Mouse (Mus musculus) liver, embryonic 11.5 days (tissue): Measurements from ENCODE around the gene Lcor. TPM values are rescaled to one million over a fixed set of nuclear protein-coding genes. Genes with fewer than 3 reads are reported as not detected.

Experiments
- ATAC-seq: fragments of 200-750 bp; cut with Nextera tagmentation; replicated peaks from 2 replicates; pipeline ENCODE4 v1.8.0; 2017; ENCODE audit warnings: moderate number of reproducible peaks, mild to moderate bottlenecking, moderate TSS enrichment, moderate library complexity; ENCODE audit not compliant: low FRiP score
- DNase-seq: peaks from one replicate; pipeline ENCODE4 v3.0.0-alpha.2; 2017; ENCODE audit warnings: low spot score
- H3K27ac ChIP-seq: fragments of 300-500 bp; sonication (generic); 2 replicates; pipeline ENCODE4 v1.5.1; 2014; ENCODE audit warnings: mild to moderate bottlenecking, low read depth, low read length, control low read depth
- H3K27me3 ChIP-seq: fragments of 300-500 bp; sonication (generic); replicated peaks from 2 replicates; pipeline ENCODE4 v1.6.1; 2014; ENCODE audit warnings: low read length, mixed read lengths; ENCODE audit not compliant: control insufficient read depth, insufficient read depth
- H3K36me3 ChIP-seq: fragments of 300-500 bp; sonication (generic); 2 replicates; pipeline ENCODE4 v1.6.1; 2014; ENCODE audit warnings: mild to moderate bottlenecking, low read length, moderate library complexity, mixed read lengths; ENCODE audit not compliant: control insufficient read depth, insufficient read depth
- H3K4me1 ChIP-seq: fragments of 300-500 bp; sonication (generic); replicated peaks from 2 replicates; pipeline ENCODE4 v1.6.1; 2014; ENCODE audit warnings: low read length, mixed read lengths; ENCODE audit not compliant: control insufficient read depth, insufficient read depth
- H3K4me2 ChIP-seq: fragments of 300-500 bp; sonication (generic); 2 replicates; pipeline ENCODE4 v1.6.1; 2014; ENCODE audit warnings: mild to moderate bottlenecking, control low read depth, moderate library complexity
- H3K4me3 ChIP-seq: fragments of 300-500 bp; sonication (generic); 2 replicates; pipeline ENCODE4 v1.5.1; 2014; ENCODE audit warnings: low read depth, low read length, control low read depth
- H3K9ac ChIP-seq: fragments of 300-500 bp; sonication (generic); 2 replicates; pipeline ENCODE4 v1.6.1; 2014; ENCODE audit warnings: low read depth, low read length, control low read depth
- H3K9me3 ChIP-seq: fragments of 300-500 bp; sonication (generic); 2 replicates; pipeline ENCODE4 v1.6.1; 2016; ENCODE audit warnings: low read length, inconsistent platforms, mixed read lengths; ENCODE audit not compliant: control insufficient read depth
- WGBS: fragments of 180-500 bp; shearing (Covaris S2); extraction: QIAGEN DNeasy Blood & Tissue Kit; methylation state at CpG from one replicate; pipeline ENCODE4 v1.1.7; 2014; 5-methylcytosine and 5-hydroxymethylcytosine counted together
- polyA plus RNA-seq: library from polyadenylated mRNA; unstranded; fragments of >200 nt; fragmentation: Nextera tagmentation; extraction: Ambion mirVana; gene quantifications from 2 replicates; pipeline ENCODE4 v1.2.1, GENCODE M21; 2014

Gene Lcor
- polyA plus RNA-seq = 10.0 and 10.4 TPM in 2 replicates

DNA sequence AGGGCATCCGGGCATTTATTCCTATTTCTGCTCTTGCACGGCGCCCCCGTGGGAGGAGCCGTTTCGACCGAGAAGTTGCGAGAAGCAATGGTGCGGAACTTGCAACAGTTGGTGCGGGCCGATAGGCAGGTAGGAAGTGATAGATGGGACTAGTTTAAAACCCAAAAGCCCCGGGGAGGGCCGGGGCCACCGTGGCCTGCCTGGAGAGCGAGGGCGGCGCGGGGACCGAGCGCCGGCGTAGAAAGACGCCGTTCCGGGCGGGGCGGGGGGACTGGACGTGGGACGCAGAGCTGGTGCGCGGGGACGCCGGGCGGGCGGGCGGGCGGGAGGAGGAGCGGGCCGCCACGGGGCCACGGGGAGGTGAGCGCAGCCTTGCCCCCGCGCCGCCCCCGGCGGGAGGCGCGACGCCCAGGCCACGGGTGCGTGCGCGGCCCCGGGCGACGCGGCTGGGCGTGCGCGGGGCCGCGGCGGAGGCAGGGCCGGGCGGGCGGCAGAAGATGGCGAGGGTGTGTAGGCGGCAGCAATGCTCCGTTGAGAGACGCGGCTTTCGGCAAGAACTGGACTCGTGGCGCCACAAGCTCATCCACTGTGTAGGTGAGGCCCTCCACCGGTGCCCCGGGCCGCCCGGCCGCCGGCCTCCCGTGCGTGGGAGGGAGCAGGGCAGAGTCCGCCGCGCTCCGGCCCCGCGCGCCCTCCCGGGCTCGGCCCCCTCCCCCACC is at the start of gene Lcor:
TSS of gene Lcor (plus strand) at position 448 of the 719 bp plus-strand sequence.
- H3K4me3 ChIP-seq = peak within 1 kb of the TSS; percentile 99
- peak; percentile 95 for ATAC-seq
- under 1% methylated on average over 52 of the region's 92 CpGs for WGBS

GRCm38 (mm10) chr19:41435366-41435765 is 47.1 kb upstream of the Lcor start:
- 84% methylated on average over 10 of the region's 10 CpGs for WGBS
- no peaks in the 10 kb centered on the region for H3K36me3 ChIP-seq
- no peak overlapping the region for H3K4me2 ChIP-seq
- H3K9ac ChIP-seq = no peak overlapping the region
- H3K4me1 ChIP-seq = no peaks in the 10 kb centered on the region
- no peaks in the 10 kb centered on the region for H3K27me3 ChIP-seq
- no peak overlapping the region for H3K27ac ChIP-seq
- H3K4me3 ChIP-seq = no peak overlapping the region
- no peaks in the 10 kb centered on the region for H3K9me3 ChIP-seq
- ATAC-seq (no peak), DNase-seq (no peak)

More for the DNA sequence above, at the start of gene Lcor:
- peak; percentile 84 for DNase-seq
- H3K27ac ChIP-seq = peak within 1 kb of the TSS; percentile 96
- no peaks in the 10 kb centered on the region for H3K36me3 ChIP-seq
- H3K9me3 ChIP-seq = no peaks in the 10 kb centered on the region
- no peaks in the 10 kb centered on the region for H3K27me3 ChIP-seq
- H3K4me2 ChIP-seq = peak within 1 kb of the TSS; percentile 98
- H3K9ac ChIP-seq = peak within 1 kb of the TSS; percentile 93
- H3K4me1 ChIP-seq = peaks cover 13% of the 10 kb centered on the region

DNA sequence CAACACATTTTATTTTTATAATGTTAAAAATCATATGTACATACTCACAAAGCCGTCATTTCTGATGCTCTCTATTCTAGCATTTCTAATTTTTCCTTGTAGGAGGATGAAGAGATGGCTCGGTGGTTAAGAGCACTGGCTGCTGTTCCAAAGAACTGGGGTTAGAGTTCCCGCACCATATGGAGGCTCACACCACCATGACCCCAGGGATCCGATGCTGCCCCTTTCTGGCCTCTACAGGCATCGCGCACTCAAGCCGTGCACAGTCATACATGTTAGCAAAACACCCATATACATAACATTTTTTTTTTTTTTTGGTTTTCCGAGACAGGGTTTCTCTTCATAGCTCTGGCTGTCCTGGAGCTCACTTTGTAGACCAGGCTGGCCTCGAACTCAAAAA is 46.0 kb upstream of the Lcor start:
- WGBS = 89% methylated on average over 9 of the region's 9 CpGs
- DNase-seq (peak; percentile 9), ATAC-seq (no peak)
- H3K4me1 ChIP-seq = no peaks in the 10 kb centered on the region
- H3K9ac ChIP-seq = no peak overlapping the region
- H3K36me3 ChIP-seq = no peaks in the 10 kb centered on the region
- H3K27ac ChIP-seq = no peak overlapping the region
- H3K4me3 ChIP-seq = no peak overlapping the region
- no peak overlapping the region for H3K4me2 ChIP-seq
- H3K27me3 ChIP-seq = no peaks in the 10 kb centered on the region
- H3K9me3 ChIP-seq = no peaks in the 10 kb centered on the region

DNA sequence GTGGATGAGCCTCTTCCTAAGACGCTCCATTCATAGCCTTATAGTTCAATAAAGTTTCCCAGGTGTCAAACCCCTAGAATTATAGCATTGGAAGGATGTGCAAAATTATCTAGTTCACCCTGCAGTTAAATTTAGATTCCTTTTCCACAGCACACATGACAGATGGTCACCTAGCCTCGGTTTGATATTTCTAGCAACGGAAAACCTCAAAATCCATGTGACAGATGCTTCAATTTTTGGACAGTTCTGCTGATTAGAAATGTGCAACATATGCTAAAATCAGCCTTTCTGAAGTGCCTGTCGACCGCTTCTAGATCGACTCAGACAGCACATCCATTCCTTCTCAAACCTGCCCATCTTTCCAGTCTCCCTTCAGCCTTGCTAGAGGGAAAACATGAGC is 43.5 kb upstream of the Lcor start:
- Histone ChIP-seq H3K36me3 (no peaks in the 10 kb centered on the region), H3K4me3 (no peak overlapping the region), H3K9me3 (no peaks in the 10 kb centered on the region), H3K27me3 (no peaks in the 10 kb centered on the region), H3K4me1 (no peaks in the 10 kb centered on the region), H3K9ac (no peak overlapping the region), H3K27ac (no peak overlapping the region), H3K4me2 (no peak overlapping the region)
- ATAC-seq (no peak), DNase-seq (no peak)
- 70% methylated on average over 6 of the region's 6 CpGs for WGBS

GRCm38 (mm10) chr19:41441446-41441845 is 41.0 kb upstream of the Lcor start:
- no peak overlapping the region for H3K4me3 ChIP-seq
- no peak overlapping the region for H3K27ac ChIP-seq
- H3K27me3 ChIP-seq = no peaks in the 10 kb centered on the region
- ATAC-seq = no peak
- no peaks in the 10 kb centered on the region for H3K9me3 ChIP-seq
- no peaks in the 10 kb centered on the region for H3K36me3 ChIP-seq
- H3K9ac ChIP-seq = no peak overlapping the region
- no peak for DNase-seq
- 35% methylated on average over 3 of the region's 3 CpGs for WGBS
- no peak overlapping the region for H3K4me2 ChIP-seq
- peaks cover 13% of the 10 kb centered on the region for H3K4me1 ChIP-seq

- Histone ChIP-seq H3K4me3 (peak overlapping the region; percentile 25), H3K27ac (no peak overlapping the region), H3K4me2 (peak overlapping the region; percentile 56), H3K36me3 (no peaks in the 10 kb centered on the region), H3K9ac (no peak overlapping the region), H3K4me1 (peaks cover 13% of the 10 kb centered on the region), H3K27me3 (no peaks in the 10 kb centered on the region), H3K9me3 (no peaks in the 10 kb centered on the region)
- no peak for DNase-seq
- ATAC-seq = no peak
- WGBS = 17% methylated on average over 20 of the region's 20 CpGs
Observed at GRCm38 (mm10) chr19:41441911-41442607, 40.4 kb upstream of the Lcor start.

- no peaks in the 10 kb centered on the region for H3K36me3 ChIP-seq
- ATAC-seq (peak; percentile 59; the same call in 1 of the 2 replicates), DNase-seq (peak; percentile 69)
- WGBS = 6% methylated on average over 6 of the region's 6 CpGs
- H3K4me3 ChIP-seq = peak overlapping the region; percentile 25
- peaks cover 13% of the 10 kb centered on the region for H3K4me1 ChIP-seq
- no peaks in the 10 kb centered on the region for H3K27me3 ChIP-seq
- no peaks in the 10 kb centered on the region for H3K9me3 ChIP-seq
- H3K9ac ChIP-seq = no peak overlapping the region
- peak overlapping the region; percentile 56 for H3K4me2 ChIP-seq
- H3K27ac ChIP-seq = no peak overlapping the region
Observed at GRCm38 (mm10) chr19:41442608-41442969, 39.8 kb upstream of the Lcor start.

GRCm38 (mm10) chr19:41444491-41444890 is 37.9 kb upstream of the Lcor start:
- Histone ChIP-seq H3K4me3 (no peak overlapping the region), H3K9me3 (no peaks in the 10 kb centered on the region), H3K4me1 (peaks cover 13% of the 10 kb centered on the region), H3K36me3 (no peaks in the 10 kb centered on the region), H3K4me2 (no peak overlapping the region), H3K27me3 (no peaks in the 10 kb centered on the region), H3K9ac (no peak overlapping the region), H3K27ac (no peak overlapping the region)
- WGBS = 67% methylated on average over 8 of the region's 8 CpGs
- ATAC-seq (no peak), DNase-seq (peak; percentile 24)
